ENCODE assay signal across 9 mouse cellular contexts in the genomic region with DNA sequence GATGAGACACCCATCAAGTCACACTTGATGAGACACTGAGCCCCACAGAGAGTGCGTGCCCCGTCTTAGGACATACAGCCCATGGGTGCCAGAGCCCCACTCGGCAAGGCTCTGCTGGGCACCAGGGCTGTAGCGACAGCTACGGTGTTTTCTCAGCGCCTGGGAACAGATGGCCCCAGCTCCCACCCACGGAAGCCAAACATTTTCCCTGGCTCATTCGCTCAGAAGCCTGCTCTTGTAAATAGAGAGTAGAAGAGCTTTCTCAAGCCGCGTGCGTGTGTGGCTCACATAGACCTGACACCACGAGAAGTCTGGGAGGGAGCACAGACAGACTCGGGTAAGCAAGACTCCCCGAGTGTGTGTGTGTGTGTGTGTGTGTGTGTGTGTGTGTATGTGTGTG. TPM values are rescaled to one million over a fixed set of nuclear protein-coding genes. Genes with fewer than 3 reads are reported as not detected.
DNase-seq lines count a peak whose midpoint lies in the region; ATAC-seq lines count a peak whose summit lies in the region.
"Had no signal": no experiment of that assay in that cellular context is flagged by ENCODE, and none has a peak within 500 bp of the region (broad histone marks: within the 10 kb centered on the region; RNA-seq: fewer than 3 reads in every experiment).

A gene (plus strand): TSS at position 265 of the 400 bp plus-strand sequence.

- no peak within 1 kb of the TSS for H3K4me3 ChIP-seq in hindbrain, embryonic 11.5 days (ENCODE audit: low read depth, low read length)
- H3K4me3 ChIP-seq in limb, embryonic 10.5 days = no peak within 1 kb of the TSS

- DNase-seq in left cerebral cortex, adult 18-20 months (ENCODE audit: low spot score in 2 of 2) = peak; percentile 65 to 84
- DNase-seq in left cerebral cortex, adult 11 months (ENCODE audit: low spot score) = no peak
- no peak for DNase-seq in hindbrain, embryonic 11.5 days (ENCODE audit: low spot score)
- DNase-seq in limb, embryonic 10.5 days (ENCODE audit: low spot score) = no peak
- peak; percentile 80 for DNase-seq in telencephalon, adult 2 months (ENCODE audit: low read depth, low spot score)
- no peak for DNase-seq in testis, postnatal 14 days (ENCODE audit: low spot score)
- no peak for DNase-seq in ovary, postnatal 14 days (ENCODE audit: low spot score)
- no peak for DNase-seq in lung, postnatal 25 days (ENCODE audit: low spot score)

- ATAC-seq in hindbrain, embryonic 11.5 days (ENCODE audit: low FRiP score) = no peak

- H3K27me3 ChIP-seq in hindbrain, embryonic 11.5 days (ENCODE audit: control insufficient read depth, insufficient read depth, low read length) = no peaks in the 10 kb centered on the region; the same call in 1 of the 2 replicates
- H3K27me3 ChIP-seq in limb, embryonic 10.5 days (ENCODE audit: low read depth, poor library complexity, severe bottlenecking) = peaks cover 9% of the 10 kb centered on the region; the same call in 1 of the 2 replicates

- H3K9ac ChIP-seq in hindbrain, embryonic 11.5 days (ENCODE audit: low read depth, low read length) = no peak within 1 kb of the TSS
- H3K9ac ChIP-seq: liver, embryonic 14.5 days had no signal

- 67% methylated on average over 14 of the region's 14 CpGs for WGBS in hindbrain, embryonic 11.5 days
- 65% methylated on average over 14 of the region's 14 CpGs for WGBS in limb, embryonic 10.5 days

- H3K4me2 ChIP-seq in hindbrain, embryonic 11.5 days (replicated peaks; ENCODE audit: low read depth, low read length) = no peak within 1 kb of the TSS

- no peaks in the 10 kb centered on the region for H3K36me3 ChIP-seq in hindbrain, embryonic 11.5 days (ENCODE audit: control insufficient read depth, insufficient read depth, low read length)
- H3K36me3 ChIP-seq in limb, embryonic 10.5 days = no peaks in the 10 kb centered on the region

- no peaks in the 10 kb centered on the region for H3K4me1 ChIP-seq in hindbrain, embryonic 11.5 days (replicated peaks; ENCODE audit: control insufficient read depth, insufficient read depth, low read length)
- 0 out of 2 replicates have a peak, but pooled peaks cover 7% of the 10 kb centered on the region for H3K4me1 ChIP-seq in limb, embryonic 10.5 days

- H3K9me3 ChIP-seq in hindbrain, embryonic 11.5 days (ENCODE audit: control insufficient read depth, low read length) = no peaks in the 10 kb centered on the region
- H3K9me3 ChIP-seq in limb, embryonic 10.5 days (replicated peaks) = no peaks in the 10 kb centered on the region

- H3K27ac ChIP-seq in hindbrain, embryonic 11.5 days (ENCODE audit: low read depth, low read length) = no peak within 1 kb of the TSS
- H3K27ac ChIP-seq in limb, embryonic 10.5 days = no peak within 1 kb of the TSS
- H3K27ac ChIP-seq: liver, embryonic 14.5 days had no signal

RNA-seq across cellular contexts. Expression of the gene that starts here (rescaled TPM):
- 10 to 100 TPM in 1 of 2 experiments, 1 to 10 TPM in 1; 6.1 to 10.8 TPM for total RNA-seq in left cerebral cortex, adult 18-20 months (2021)
- polyA plus RNA-seq in hindbrain, embryonic 11.5 days (2014; fragmentation: Nextera tagmentation; extraction: Ambion mirVana) = 24.1 and 24.7 TPM in 2 replicates
- 15.5 and 17.5 TPM in 2 replicates for polyA plus RNA-seq in limb, embryonic 10.5 days (2016; fragmentation: Nextera tagmentation; extraction: Ambion mirVana)

Comparison
In these comparisons a context has a peak if more than half of its experiments do, and no peak if none do; other contexts are left out.
1. DNase-seq: peak in left cerebral cortex, adult 18-20 months (2 of 2) and telencephalon, adult 2 months (single experiment); none in left cerebral cortex, adult 11 months (single experiment), hindbrain, embryonic 11.5 days (single experiment), limb, embryonic 10.5 days (single experiment), testis, postnatal 14 days (single experiment), ovary, postnatal 14 days (single experiment) and lung, postnatal 25 days (single experiment).